Mouse (Mus musculus) adrenal gland (tissue): ENCODE results near the gene Riok2.
"Not testable (repeated sequence)": the region's sequence is repeated elsewhere in the genome, so short reads cannot be mapped to it uniquely, and the experiment has no call there.

Experiments used
- intact Hi-C: fragments of 180-260 bp; cut with DNase I; formaldehyde crosslinking; loops from one replicate; pipeline ENCODE4 v1.15.1; 2025
- long read RNA-seq, 2 experiments: library from polyadenylated mRNA; unstranded; transcript quantifications; one replicate each; pipeline ENCODE4 v2.0.0; 2020; ENCODE audit warnings: borderline replicate concordance in 1 of 2; ENCODE audit not compliant: insufficient replicate concordance in 1 of 2

The Riok2 gene
- long read RNA-seq, experiment 1, transcript Riok2-201 (10 exons, 3,220 nt), result major isoform, 56 of 65 reads
- long read RNA-seq, experiment 1, partial matches to known transcripts, result 6 of 65 reads
- long read RNA-seq, experiment 1, other reads (novel, unspliced or antisense), result 3 of 65 reads
- long read RNA-seq, experiment 2, transcript Riok2-201 (10 exons, 3,220 nt), result major isoform, 56 of 70 reads
- long read RNA-seq, experiment 2, partial matches to known transcripts, result 6 of 70 reads
- long read RNA-seq, experiment 2, other reads (novel, unspliced or antisense), result 6 of 70 reads

DNA sequence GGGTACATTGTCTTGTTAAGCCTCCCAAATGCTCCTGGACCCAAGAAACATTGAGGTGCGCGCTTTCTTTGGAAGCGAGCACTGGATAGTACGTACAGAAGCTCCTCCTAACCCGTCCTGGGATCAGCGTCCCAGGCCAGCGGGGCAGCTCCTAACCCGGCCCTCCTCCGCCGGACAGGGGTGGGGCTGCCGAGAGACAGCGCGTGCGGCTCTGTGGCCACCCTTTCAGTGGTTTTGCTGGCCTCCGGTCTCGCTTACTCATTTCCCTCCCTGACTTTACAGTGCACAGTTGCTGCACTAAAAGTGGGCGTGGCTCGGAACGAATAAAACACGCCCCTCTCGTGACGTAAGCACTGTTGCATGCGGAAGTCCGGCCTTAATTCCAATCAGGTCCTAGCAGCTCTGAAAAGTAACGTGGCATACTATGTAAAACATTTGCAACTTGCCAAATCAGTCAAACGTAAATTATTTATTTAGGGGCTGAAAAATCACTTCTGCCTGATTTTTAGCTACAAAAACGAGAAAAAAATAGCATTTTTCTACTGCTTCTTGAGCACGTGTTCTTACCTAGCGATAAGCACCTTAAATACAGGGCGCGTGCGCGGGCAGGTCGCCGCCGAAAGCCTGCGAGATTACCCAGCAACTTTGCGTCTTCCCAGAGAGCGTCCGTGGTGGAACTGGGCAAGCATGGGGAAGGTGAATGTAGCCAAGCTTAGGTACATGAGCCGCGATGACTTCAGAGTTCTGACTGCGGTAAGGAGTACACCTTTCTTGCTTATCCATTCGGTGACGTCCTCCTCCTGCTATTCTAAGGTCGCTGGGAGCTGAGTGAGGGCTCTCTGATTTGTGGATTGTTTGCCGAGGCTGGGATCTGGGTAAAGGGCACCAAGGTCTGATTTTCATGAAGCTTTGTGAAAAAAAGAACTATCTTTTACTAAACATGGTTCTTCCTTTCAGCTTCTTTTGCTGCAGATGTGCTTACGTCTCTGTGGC is at the start of gene Riok2:
Gene Riok2 (plus strand): TSS at position 392 of the 993 bp plus-strand sequence.
- intact Hi-C loops, result loop anchor here (5.0 kb wide), 1 partner anchor 72 kb away; no protein-coding TSS in a partner anchor

DNA sequence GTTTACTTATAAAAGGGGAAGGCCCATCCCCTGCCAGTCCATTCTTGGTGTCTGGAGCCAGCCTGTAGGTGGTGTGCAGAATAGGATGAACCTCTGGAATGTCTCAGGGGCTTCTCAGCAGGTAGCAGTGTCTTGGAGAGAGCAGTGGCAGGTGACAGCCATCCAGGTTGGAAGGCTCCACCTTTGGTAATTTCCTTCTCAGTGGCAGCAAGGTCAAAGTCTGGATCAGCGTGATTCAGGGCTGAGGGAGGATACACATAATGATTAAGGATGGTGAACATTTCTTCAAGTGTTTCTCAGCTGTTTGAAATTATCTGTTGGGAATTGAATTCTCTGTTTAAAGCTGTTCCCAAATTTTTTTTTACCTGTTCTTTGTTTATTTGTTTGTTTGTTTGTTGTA is 48.1 kb upstream of the Riok2 start:
- intact Hi-C loops, result not testable (repeated sequence)

DNA sequence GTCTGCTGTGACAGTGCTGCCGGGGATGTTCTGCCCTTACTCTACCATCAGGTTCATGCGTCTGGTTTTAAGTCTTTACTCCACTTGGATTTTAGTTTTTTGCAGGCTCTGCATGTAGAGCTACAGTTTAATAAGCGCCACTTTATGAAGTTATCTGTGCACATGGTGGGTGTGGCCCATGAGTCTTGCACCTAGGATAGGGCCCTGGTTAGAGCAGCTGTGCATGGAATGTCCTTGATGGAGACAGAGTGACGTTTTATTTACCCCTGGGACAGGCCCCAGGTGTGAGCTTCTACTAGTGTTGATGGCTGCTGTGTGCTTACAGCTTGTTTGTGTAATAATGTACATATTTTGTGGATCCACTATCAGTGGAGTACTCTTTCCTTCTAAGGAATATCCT is 47.5 kb upstream of the Riok2 start:
- intact Hi-C loops, result no loop called here

DNA sequence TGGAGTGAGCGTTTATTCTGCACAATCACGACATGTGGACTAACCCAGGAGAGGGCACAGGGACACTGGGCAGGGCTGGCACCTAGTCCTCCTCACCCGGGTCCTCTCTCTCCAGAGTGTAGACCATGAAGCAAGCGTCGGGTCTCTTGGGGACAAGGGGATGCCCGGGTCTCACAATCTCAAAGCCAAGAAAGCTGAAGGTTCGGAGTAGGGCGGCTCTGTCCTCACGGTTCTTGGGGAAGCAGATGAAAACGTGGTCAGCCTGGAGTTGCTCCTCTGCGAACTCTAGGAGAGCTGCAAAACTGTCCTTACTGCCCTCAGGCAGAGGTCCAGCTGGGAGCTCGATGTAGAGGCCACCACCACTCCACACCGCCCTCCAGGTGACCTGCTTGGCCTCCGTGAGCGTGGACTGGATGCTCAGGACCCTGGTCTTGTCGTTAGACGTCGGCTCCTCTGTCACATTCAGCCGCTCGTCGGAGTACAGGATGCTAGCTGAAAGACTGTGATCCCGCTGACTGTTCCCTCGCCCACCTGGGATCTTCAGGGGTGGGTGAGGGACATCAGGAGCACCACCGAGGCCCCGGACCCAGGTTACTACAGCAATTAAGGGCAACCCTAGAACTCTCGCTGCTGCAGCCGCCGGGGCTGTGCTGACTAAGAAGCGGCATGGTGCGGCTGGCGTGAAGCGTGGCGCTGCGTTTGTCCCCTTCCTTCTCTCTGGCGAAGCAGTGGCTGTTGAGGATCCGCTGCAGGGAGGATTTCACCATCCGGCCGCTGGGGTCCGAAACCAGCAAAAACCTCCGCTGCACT is 28.5 kb upstream of the Riok2 start:
- intact Hi-C loops, result not testable (repeated sequence)

DNA sequence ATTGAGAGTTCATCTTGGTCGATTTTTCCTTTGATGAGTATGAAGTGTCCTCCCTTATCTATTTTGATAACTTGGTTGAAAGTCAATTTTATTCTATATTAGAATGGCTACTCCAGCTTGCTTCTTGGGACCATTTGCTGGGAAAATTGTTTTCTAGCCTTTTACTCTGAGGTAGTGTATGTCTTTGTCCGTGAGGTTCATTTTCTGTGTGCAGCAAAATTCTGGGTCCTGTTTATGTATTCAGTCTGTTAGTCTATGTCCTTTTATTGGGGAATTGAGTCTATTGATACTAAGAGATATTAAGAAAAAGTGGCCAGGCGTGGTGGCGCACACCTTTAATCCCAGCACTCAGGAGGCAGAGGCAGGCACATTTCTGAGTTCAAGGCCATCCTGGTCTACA is 27.8 kb upstream of the Riok2 start:
- intact Hi-C loops, result not testable (repeated sequence)

DNA sequence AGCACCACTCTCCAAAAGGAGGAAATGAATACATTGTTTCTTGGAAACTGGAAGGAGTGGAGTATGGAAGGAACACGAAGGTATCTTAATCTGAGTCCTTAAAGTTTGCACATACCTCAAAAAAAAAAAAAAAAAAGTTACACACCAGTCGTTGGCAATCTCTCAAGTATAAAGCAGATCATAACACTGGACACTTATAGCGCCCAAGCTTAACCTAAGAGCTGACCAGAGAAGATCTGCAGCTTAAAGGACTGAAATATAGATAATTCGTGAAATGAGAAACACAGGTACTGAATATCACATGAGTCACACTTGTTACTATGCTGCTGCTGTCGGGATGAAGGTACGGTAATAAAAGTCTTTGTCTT is 575 bp upstream of the Riok2 start:
- intact Hi-C loops, result loop anchor here (5.0 kb wide), 1 partner anchor 71 kb away; no protein-coding TSS in a partner anchor

DNA sequence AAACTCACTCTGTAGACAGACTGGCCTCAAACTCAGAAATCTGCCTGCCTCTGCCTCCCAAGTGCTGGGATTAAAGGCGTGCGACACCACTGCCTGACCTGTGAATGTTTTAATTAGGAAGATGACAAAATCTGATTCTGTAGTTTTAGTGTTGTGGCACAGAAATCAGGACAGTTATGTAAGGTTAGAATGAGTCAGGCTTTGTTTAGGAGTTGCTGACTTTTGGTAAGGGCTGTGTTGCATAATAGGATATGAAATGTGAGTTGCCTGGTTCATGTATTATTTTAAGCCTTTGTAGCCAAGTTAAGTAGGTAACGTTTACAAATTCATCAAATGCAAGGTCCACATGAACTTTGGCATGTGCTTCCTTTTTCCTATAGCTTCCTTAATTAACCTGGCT is 1.5 kb downstream of the Riok2 start:
- intact Hi-C loops, result no loop called here

DNA sequence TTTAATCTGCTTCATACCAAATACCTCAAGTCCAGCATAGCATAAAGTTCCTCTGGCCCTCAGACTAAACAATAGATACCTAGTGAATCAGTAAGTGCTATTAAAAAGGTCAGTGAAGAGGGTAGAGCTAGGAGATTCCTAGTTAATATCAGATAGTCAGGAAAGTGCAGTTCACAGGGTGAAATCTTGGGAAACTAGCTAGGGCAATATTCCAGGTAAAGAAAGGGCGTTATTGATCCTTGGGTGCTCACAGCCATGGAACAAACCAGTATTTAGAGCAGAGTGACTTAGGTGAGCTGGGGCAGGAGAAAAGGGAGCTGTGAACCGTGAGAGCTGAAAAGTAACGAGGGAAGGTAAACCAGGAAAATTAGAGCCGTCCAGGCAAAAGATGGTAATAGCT is 9.6 kb downstream of the Riok2 start:
- intact Hi-C loops, result no loop called here

DNA sequence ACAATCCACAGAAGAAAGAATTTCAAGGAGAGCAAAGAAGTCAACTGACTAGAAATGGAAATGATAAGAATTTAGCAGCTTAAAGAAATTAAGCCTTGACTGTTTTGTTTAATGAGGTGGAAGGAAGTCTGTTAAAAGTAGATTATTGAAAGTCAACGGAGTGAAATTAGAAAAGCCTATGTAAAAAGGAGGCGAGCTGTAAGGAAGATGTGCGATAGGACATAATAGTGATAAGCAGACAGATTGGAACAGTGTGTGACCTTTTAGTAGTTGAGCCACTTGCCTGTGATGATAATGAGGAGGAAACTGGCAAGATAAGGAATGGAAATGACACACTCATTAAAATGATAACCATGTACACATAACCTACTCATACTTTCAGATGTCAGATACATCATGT is 10.4 kb downstream of the Riok2 start:
- intact Hi-C loops, result no loop called here

DNA sequence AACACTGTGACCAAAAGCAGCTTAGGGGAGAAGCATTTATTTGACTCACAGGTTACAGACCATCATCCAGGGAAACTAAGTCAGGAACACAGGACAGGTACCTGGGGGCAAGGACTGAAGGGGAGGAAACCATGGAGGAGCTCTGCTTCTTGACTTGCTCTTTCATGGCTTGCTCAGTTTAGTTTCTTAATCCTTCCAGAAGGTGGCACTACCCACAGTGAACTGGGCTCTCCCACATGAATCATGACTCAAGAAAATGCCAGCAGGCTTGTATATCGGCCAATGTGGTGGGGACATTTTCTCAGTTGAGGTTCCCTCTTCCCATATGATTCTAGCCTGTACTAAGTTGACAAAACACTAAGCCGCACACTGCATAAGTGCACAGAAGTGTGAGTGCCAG is 12.0 kb downstream of the Riok2 start:
- intact Hi-C loops, result no loop called here

DNA sequence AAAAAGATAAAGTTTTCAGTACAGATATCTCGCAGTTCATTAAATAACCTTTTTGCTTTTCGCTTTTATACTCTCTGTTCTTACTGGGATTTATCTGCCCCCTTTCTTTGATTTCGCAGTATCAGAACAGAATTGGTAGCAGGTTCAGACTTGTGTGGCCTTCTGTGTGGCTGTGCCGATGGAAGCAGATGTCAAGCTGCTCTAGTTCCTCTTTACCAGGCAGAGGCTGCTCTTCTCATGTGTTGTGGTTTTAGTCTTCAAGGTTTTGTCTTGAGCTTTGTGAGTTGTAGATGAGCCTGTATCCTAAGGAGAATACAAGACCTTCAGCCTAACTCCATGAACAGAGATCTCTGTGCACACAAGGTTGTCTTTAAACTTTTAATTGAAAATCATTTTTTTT is 17.7 kb downstream of the Riok2 start:
- intact Hi-C loops, result loop anchor here (5.0 to 10.0 kb wide), 2 partner anchors 173 to 360 kb away; no protein-coding TSS in a partner anchor

DNA sequence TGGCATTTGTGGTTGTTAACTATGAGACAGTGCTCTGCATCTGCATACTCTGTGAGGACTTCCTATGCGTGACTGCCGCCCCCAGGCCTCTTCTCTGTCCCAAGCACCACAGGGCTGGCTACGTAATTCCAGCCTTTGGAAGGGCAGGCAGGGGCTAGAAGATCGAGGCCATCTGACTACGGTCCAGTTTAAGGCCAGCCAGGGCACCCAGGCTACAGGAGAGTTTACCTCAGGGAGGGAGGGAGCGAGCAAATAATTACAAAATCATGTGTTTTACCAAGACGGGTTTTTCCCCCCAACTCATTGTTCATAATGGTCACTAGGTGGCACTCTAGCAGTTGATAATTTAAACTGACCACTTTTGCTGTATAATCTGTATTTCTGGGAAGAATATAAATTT is 18.8 kb downstream of the Riok2 start:
- intact Hi-C loops, result loop anchor here (5.0 to 10.0 kb wide), 2 partner anchors 172 to 359 kb away; no protein-coding TSS in a partner anchor

DNA sequence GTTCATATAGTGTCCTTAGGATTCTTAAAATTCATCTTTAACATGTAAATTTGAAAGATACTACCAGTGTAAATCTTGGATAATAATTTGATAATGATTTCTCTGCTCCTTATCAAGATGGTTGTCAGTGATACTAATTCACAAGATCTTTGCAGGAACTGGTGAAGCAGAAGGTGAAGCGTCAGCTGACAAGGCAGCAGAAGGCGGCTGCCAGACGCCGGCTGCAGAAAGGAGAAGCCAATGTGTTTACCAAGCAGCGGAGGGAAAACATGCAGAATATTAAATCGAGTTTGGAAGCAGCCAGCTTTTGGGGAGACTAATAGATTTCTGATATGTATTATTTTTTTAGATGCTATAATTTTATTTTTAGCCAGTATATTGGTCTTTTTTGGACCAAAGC is 19.2 kb downstream of the Riok2 start:
- intact Hi-C loops, result loop anchor here (5.0 to 10.0 kb wide), 2 partner anchors 172 to 359 kb away; no protein-coding TSS in a partner anchor

DNA sequence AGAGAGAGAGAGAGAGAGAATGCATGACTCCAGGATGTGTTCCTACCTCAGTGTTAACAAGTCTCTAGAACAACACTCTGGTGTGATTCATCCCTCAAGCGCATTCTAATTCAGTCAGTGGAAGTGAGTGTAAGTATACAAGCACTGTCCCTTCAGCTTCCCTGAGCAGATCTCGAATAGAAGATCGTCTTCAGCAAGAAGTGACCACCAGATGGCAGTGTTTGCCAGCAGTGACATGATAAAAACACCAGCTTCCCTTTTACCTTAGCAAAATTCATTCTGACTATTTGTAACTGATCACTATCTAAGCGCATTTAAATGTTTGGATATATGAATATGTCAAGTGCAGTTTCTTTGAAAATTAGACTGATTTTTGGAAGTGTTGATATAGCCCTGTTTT is 20.2 kb downstream of the Riok2 start:
- intact Hi-C loops, result loop anchor here (2.0 to 10.0 kb wide), 3 partner anchors 170 to 358 kb away; no protein-coding TSS in a partner anchor

DNA sequence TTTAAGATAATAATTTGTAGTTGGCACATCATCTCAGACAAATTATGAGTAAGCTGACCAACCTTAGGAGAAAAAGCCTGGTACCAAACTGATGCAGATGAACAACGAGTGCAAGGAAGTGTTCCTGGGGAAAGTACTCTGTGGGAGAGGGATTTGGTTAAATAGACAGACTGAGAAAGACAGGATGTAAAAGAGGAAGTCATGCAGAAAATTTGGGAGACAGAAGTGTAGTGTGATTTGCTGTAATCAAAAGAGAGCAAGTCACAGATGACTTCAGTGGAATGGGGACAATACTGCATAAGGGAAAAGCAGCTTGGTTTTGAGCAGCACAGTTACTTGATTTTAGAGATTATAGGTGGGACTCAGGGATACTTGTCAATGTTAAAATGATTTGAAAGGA is 22.8 kb downstream of the Riok2 start:
- intact Hi-C loops, result loop anchor here (10.0 kb wide), 1 partner anchor 168 kb away; no protein-coding TSS in a partner anchor

DNA sequence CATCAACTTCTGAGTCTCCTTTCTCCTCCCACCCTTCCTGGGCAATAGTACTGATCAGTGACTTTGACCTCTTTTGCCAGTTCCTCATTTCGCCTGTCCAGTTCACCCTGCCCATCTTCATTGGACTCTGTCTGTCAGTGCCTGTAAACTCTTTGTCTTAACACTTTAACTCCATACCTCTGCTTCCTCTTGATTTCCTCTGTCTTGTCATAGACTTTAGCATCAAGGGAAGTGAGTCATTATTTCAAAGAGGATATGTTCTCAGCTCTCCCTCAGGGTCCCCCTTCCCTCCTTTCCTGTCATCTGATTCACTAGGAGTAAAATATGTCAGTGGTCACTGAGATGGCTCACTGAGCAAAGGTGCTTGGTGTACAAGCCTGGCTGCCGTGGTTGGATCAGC is 24.6 kb downstream of the Riok2 start:
- intact Hi-C loops, result loop anchor here (10.0 kb wide), 1 partner anchor 166 kb away; no protein-coding TSS in a partner anchor

DNA sequence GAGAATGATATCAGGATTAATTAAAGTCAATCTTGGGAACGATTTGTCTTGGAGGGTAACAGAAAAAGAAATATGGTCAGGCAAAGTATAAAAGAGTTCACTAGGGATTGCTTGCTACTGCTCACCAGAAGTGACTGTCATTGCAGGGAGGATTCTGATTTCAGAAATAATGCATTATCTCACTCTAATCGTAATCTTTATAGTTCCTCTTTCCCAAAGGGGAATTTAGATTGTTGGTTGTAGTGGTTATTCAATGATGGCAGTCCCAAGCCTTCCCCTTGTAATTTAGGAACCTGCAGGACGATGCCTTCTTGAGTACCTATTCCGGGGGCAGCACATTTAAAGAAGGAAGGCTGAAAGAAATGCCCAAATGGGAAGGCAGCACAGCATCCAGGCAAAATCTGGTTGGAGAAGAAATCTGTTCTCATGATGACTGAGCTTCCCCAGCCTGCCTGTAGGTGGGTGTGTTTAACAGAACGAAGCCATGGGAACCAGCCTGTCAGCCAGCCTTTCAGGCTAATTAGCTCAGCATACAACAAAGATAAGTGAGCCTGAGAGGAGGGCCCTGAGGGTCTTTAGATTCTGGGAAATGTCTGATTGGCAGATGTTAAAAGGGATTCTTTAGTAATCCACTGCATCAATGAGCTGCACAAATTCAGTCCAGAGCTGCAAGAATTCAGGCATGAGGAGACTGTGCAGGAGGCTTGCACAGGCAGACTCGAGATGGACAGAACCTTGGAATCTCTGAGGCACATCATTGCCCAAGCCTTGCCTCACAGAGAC is 28.3 kb downstream of the Riok2 start, which contains the start of gene Lix1:
Gene Lix1 (plus strand): TSS at position 451 of the 783 bp plus-strand sequence.
- intact Hi-C loops, result no loop called here

DNA sequence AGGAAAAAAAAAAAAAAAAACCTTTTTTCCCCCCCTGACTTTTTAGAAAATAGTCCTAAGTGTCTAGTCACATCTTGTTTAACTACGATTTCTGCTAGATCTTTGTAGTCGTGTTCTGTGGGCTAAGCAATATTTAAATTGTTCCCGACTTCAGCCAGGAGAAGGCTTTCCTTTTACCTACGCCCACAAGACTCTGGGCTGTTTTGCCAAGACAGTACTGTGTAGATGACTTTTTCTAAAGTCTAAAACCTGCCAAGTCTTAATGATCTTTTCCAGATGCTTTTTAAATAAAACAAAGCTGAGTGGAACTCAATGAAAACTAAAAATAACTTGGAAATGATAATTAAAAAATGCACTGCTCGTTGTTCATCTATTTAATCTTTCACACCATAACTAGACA is 28.9 kb downstream of the Riok2 start:
- intact Hi-C loops, result no loop called here

DNA sequence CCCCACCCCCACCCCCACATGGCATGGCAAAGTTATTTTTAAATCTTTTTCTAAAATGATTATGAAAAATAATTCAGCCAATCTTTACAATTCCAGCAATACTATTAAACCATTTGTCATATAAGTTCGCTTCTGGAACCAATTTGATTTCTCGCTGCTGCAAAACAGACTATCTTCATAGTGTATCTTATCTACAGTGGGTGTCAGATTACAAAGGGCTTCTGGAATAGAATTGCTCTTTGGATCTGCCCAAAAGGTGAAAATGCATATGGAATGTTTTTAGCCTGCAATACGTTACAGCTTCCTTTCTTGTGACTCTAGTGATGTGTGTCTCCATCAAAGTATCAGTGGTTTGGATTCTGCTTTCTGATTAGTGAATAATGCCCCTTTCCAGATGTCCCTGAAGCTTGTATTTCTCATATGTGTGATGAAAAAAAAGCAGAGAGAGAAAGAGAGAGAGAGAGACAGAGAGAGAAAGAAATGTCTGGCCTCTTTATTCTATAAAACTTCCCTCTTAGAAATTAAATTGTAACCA is 29.5 kb downstream of the Riok2 start:
- intact Hi-C loops, result no loop called here
